Mouse (Mus musculus): ENCODE measurements at regions not wholly inside any gene's neighbourhood (a gene's known extent, or its start where the extent isn't known, plus 50 kb on each side); places are given as distances from the start of the nearest gene placed in this dataset.

GRCm38 (mm10) chr11:110670626-110671508 is 271.9 kb downstream of the Map2k6 start:
- 86% methylated on average over 12 of the region's 12 CpGs for WGBS
- Histone ChIP-seq H3K9ac (ENCODE audit: low read depth, low read length) (no peak overlapping the region), H3K27ac (no peak overlapping the region), H3K4me3 (no peak overlapping the region), H3K27me3 (ENCODE audit: control insufficient read depth, insufficient read depth, low read length) (no peaks in the 10 kb centered on the region), H3K79me2 (replicated peaks; ENCODE audit: control insufficient read depth, insufficient read depth, low read length) (no peaks in the 10 kb centered on the region), H3K36me3 (ENCODE audit: control insufficient read depth, insufficient read depth, low read length) (no peaks in the 10 kb centered on the region), H3K4me1 (ENCODE audit: control insufficient read depth, insufficient read depth, low read length) (no peaks in the 10 kb centered on the region)
- TF ChIP-seq EP300 (IDR thresholded peaks at IDR 0.05; ENCODE audit: insufficient read depth, low read depth, low read length), result no peak
- TF ChIP-seq POLR2A (IDR thresholded peaks at IDR 0.05; ENCODE audit: insufficient read depth, low read depth, low read length), result no peak
- no peak for TF ChIP-seq CTCF (IDR thresholded peaks at IDR 0.05)
- DNase-seq, result no peak
- intact Hi-C loops (cut with DNase I), result no loop called here

- no peaks in the 10 kb centered on the region for H3K4me1 ChIP-seq (ENCODE audit: control insufficient read depth, insufficient read depth, low read length)
- WGBS, result 64% methylated on average over 1 of the region's 1 CpGs
- intact Hi-C loops (cut with DNase I), result no loop called here
- no peak overlapping the region for H3K27ac ChIP-seq
- H3K27me3 ChIP-seq (ENCODE audit: control insufficient read depth, insufficient read depth, low read length), result no peaks in the 10 kb centered on the region
- H3K4me3 ChIP-seq, result no peak overlapping the region
- no peak for TF ChIP-seq EP300 (IDR thresholded peaks at IDR 0.05; ENCODE audit: insufficient read depth, low read depth, low read length)
- TF ChIP-seq CTCF (IDR thresholded peaks at IDR 0.05), result no peak
- no peak for TF ChIP-seq POLR2A (IDR thresholded peaks at IDR 0.05; ENCODE audit: insufficient read depth, low read depth, low read length)
- DNase-seq, result no peak
- H3K36me3 ChIP-seq (ENCODE audit: control insufficient read depth, insufficient read depth, low read length), result no peaks in the 10 kb centered on the region
- no peaks in the 10 kb centered on the region for H3K79me2 ChIP-seq (replicated peaks; ENCODE audit: control insufficient read depth, insufficient read depth, low read length)
- no peak overlapping the region for H3K9ac ChIP-seq (ENCODE audit: low read depth, low read length)
Measured at GRCm38 (mm10) chr11:110672941-110673340, 274.0 kb downstream of the Map2k6 start.

GRCm38 (mm10) chr11:110692824-110693223 is 275.0 kb upstream of the Kcnj16 start:
- 87% methylated on average over 4 of the region's 4 CpGs for WGBS
- intact Hi-C loops (cut with DNase I), result no loop called here
- H3K36me3 ChIP-seq (ENCODE audit: control insufficient read depth, insufficient read depth, low read length), result no peaks in the 10 kb centered on the region

DNA sequence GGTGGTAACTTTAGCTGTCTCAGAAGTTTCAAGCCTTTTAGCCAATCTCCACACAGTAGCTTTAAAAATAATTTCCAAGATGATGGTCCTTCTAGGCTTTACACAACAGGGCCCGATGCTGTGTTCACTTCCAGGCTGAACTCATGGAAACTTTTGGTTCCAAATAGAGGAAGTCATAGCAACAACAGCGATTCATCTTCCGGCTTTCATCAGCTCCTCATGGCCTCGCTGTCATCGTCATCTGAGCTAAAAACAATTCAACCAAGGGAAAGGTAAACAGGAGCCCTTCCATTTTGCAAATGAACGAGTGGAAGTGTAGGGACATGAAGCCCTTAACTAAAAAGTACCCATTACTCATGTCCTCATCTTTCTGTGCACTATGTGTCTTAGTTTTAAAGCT is 270.8 kb upstream of the Kcnj16 start:
- 28% methylated on average over 6 of the region's 6 CpGs for WGBS
- TF ChIP-seq POLR2A (IDR thresholded peaks at IDR 0.05; ENCODE audit: insufficient read depth, low read depth, low read length) (no peak), CTCF (IDR thresholded peaks at IDR 0.05) (no peak), EP300 (IDR thresholded peaks at IDR 0.05; ENCODE audit: insufficient read depth, low read depth, low read length) (no peak)
- no peak overlapping the region for H3K27ac ChIP-seq
- no peaks in the 10 kb centered on the region for H3K36me3 ChIP-seq (ENCODE audit: control insufficient read depth, insufficient read depth, low read length)
- intact Hi-C loops (cut with DNase I), result no loop called here
- no peaks in the 10 kb centered on the region for H3K27me3 ChIP-seq (ENCODE audit: control insufficient read depth, insufficient read depth, low read length)
- H3K79me2 ChIP-seq (replicated peaks; ENCODE audit: control insufficient read depth, insufficient read depth, low read length), result no peaks in the 10 kb centered on the region
- H3K4me1 ChIP-seq (ENCODE audit: control insufficient read depth, insufficient read depth, low read length), result no peaks in the 10 kb centered on the region
- H3K9ac ChIP-seq (ENCODE audit: low read depth, low read length), result no peak overlapping the region
- DNase-seq, result no peak
- no peak overlapping the region for H3K4me3 ChIP-seq

More at GRCm38 (mm10) chr11:110692824-110693223, 275.0 kb upstream of the Kcnj16 start:
- Histone ChIP-seq H3K4me3 (no peak overlapping the region), H3K4me1 (ENCODE audit: control insufficient read depth, insufficient read depth, low read length) (no peaks in the 10 kb centered on the region), H3K9ac (ENCODE audit: low read depth, low read length) (no peak overlapping the region), H3K27ac (no peak overlapping the region), H3K79me2 (replicated peaks; ENCODE audit: control insufficient read depth, insufficient read depth, low read length) (no peaks in the 10 kb centered on the region), H3K27me3 (ENCODE audit: control insufficient read depth, insufficient read depth, low read length) (no peaks in the 10 kb centered on the region)
- DNase-seq, result no peak
- TF ChIP-seq EP300 (IDR thresholded peaks at IDR 0.05; ENCODE audit: insufficient read depth, low read depth, low read length) (no peak), CTCF (IDR thresholded peaks at IDR 0.05) (no peak), POLR2A (IDR thresholded peaks at IDR 0.05; ENCODE audit: insufficient read depth, low read depth, low read length) (no peak)

- H3K4me1 ChIP-seq (ENCODE audit: control insufficient read depth, insufficient read depth, low read length), result no peaks in the 10 kb centered on the region
- no peaks in the 10 kb centered on the region for H3K36me3 ChIP-seq (ENCODE audit: control insufficient read depth, insufficient read depth, low read length)
- WGBS, result 62% methylated on average over 5 of the region's 5 CpGs
- H3K9ac ChIP-seq (ENCODE audit: low read depth, low read length), result no peak overlapping the region
- H3K4me3 ChIP-seq, result no peak overlapping the region
- no peaks in the 10 kb centered on the region for H3K27me3 ChIP-seq (ENCODE audit: control insufficient read depth, insufficient read depth, low read length)
- DNase-seq, result no peak
- intact Hi-C loops (cut with DNase I), result no loop called here
- no peak overlapping the region for H3K27ac ChIP-seq
- no peaks in the 10 kb centered on the region for H3K79me2 ChIP-seq (replicated peaks; ENCODE audit: control insufficient read depth, insufficient read depth, low read length)
- TF ChIP-seq POLR2A (IDR thresholded peaks at IDR 0.05; ENCODE audit: insufficient read depth, low read depth, low read length) (no peak), EP300 (IDR thresholded peaks at IDR 0.05; ENCODE audit: insufficient read depth, low read depth, low read length) (no peak), CTCF (IDR thresholded peaks at IDR 0.05) (no peak)
Measured at GRCm38 (mm10) chr11:110698342-110698741, 269.5 kb upstream of the Kcnj16 start.

DNA sequence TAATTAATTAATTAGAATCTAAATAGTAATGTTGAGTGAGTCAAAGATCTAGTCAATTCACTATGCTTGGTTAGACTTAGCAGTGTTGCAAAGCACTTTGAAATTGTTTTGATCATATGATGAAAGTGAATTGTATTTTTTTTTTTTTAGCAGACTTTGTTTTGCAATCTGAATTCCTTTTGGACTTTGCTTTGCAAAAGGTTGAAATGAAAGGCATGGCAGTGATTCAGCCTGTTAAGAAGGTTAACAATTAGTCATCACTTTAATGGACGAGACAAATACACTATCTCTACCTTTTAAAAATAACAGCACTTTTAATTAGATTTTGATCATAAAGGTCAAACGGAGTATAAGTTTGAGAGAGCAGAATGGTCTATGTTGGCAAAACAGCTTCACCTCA is 266.9 kb upstream of the Kcnj16 start:
- WGBS, result 79% methylated on average over 2 of the region's 2 CpGs
- no peak overlapping the region for H3K27ac ChIP-seq
- no peaks in the 10 kb centered on the region for H3K36me3 ChIP-seq (ENCODE audit: control insufficient read depth, insufficient read depth, low read length)
- no peak for TF ChIP-seq CTCF (IDR thresholded peaks at IDR 0.05)
- no peak for TF ChIP-seq EP300 (IDR thresholded peaks at IDR 0.05; ENCODE audit: insufficient read depth, low read depth, low read length)
- no peak for TF ChIP-seq POLR2A (IDR thresholded peaks at IDR 0.05; ENCODE audit: insufficient read depth, low read depth, low read length)
- intact Hi-C loops (cut with DNase I), result no loop called here
- no peak overlapping the region for H3K4me3 ChIP-seq
- H3K79me2 ChIP-seq (replicated peaks; ENCODE audit: control insufficient read depth, insufficient read depth, low read length), result no peaks in the 10 kb centered on the region
- DNase-seq, result no peak
- no peak overlapping the region for H3K9ac ChIP-seq (ENCODE audit: low read depth, low read length)
- no peaks in the 10 kb centered on the region for H3K4me1 ChIP-seq (ENCODE audit: control insufficient read depth, insufficient read depth, low read length)
- no peaks in the 10 kb centered on the region for H3K27me3 ChIP-seq (ENCODE audit: control insufficient read depth, insufficient read depth, low read length)
